32 mouse cellular contexts compared by ENCODE assay signal in the genomic region with DNA sequence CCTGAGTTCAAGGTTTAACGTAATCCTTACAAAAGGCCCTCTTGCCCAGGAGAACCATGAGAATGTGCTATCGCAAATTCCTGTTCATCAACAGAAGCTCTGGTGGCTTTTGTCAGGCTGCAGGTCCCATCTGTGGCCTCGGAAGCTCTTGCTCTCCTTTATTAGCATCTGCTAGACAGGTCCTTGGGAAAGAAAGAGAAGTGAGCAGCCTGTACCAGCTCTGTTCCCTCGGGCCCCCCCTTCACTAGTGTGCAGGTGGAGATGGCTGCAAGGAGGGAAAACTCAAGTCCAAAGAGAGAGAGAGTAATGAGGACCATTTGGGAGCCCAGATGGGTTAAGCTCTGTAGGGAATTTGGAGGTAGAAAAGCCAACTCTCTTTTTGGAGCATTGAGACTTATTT. TPM values are rescaled to one million over a fixed set of nuclear protein-coding genes. Genes with fewer than 3 reads are reported as not detected.
DNase-seq lines count a peak whose midpoint lies in the region; ATAC-seq and TF ChIP-seq lines count a peak whose summit lies in the region.
"Had no signal": no experiment of that assay in that cellular context is flagged by ENCODE, and none has a peak within 500 bp of the region (broad histone marks: within the 10 kb centered on the region; RNA-seq: fewer than 3 reads in every experiment).

No protein-coding gene starts in this region.

- H3K27ac ChIP-seq in cerebellum, adult 2 months (ENCODE audit: insufficient read depth, low read length) = no peak overlapping the region
- no peak overlapping the region for H3K27ac ChIP-seq in kidney, embryonic 16.5 days (ENCODE audit: low read length)
- H3K27ac ChIP-seq: embryonic facial prominence, embryonic 12.5 days; forebrain, embryonic 10.5 days; forebrain, embryonic 13.5 days; heart, embryonic 15.5 days; hindbrain, embryonic 10.5 days; hindbrain, embryonic 13.5 days; hindbrain, postnatal 0 days had no signal

- H3K4me1 ChIP-seq in cerebellum, adult 2 months (ENCODE audit: control insufficient read depth, insufficient read depth, low read length) = no peaks in the 10 kb centered on the region
- no peaks in the 10 kb centered on the region for H3K4me1 ChIP-seq in kidney, embryonic 16.5 days (ENCODE audit: insufficient read depth, low read length)
- H3K4me1 ChIP-seq: embryonic facial prominence, embryonic 12.5 days; heart, embryonic 12.5 days; heart, embryonic 15.5 days; hindbrain, embryonic 10.5 days; hindbrain, embryonic 13.5 days had no signal

- no peaks in the 10 kb centered on the region; the same call in 1 of the 2 replicates for H3K27me3 ChIP-seq in cerebellum, adult 2 months (ENCODE audit: control insufficient read depth, insufficient read depth, low read length)
- 0 out of 2 replicates have a peak, but pooled peaks cover 3% of the 10 kb centered on the region for H3K27me3 ChIP-seq in kidney, embryonic 16.5 days (ENCODE audit: insufficient read depth, low read length)
- H3K27me3 ChIP-seq: embryonic facial prominence, embryonic 12.5 days; heart, embryonic 15.5 days; hindbrain, embryonic 13.5 days had no signal

- no peak overlapping the region for H3K9ac ChIP-seq in kidney, embryonic 16.5 days (replicated peaks; ENCODE audit: low read length)
- H3K9ac ChIP-seq: embryonic facial prominence, embryonic 12.5 days; forebrain, embryonic 13.5 days; heart, embryonic 12.5 days; heart, embryonic 15.5 days; hindbrain, embryonic 13.5 days had no signal

- no peak for ATAC-seq in kidney, embryonic 16.5 days (ENCODE audit: low FRiP score, low TSS enrichment)
- no peak for ATAC-seq in erythroid progenitor cell, adult 5-6 weeks (replicated peaks; ENCODE audit: low FRiP score, poor library complexity, severe bottlenecking)
- ATAC-seq: CD4-positive, CD25-positive, alpha-beta regulatory T cell, adult 4 months; forebrain, embryonic 13.5 days; forebrain, embryonic 16.5 days; hindbrain, postnatal 0 days; inflammation-experienced regulatory T-cells, adult 6 months; intestine, embryonic 16.5 days had no signal

- H3K4me2 ChIP-seq in kidney, embryonic 16.5 days (replicated peaks; ENCODE audit: low read depth, low read length) = no peak overlapping the region
- H3K4me2 ChIP-seq: embryonic facial prominence, embryonic 12.5 days; forebrain, embryonic 13.5 days; heart, embryonic 12.5 days; heart, embryonic 15.5 days; hindbrain, embryonic 13.5 days had no signal

- 72% methylated on average over 4 of the region's 4 CpGs for WGBS in cerebellum, adult 2 months
- WGBS in kidney, embryonic 16.5 days = 74% methylated on average over 4 of the region's 4 CpGs

- H3K9me3 ChIP-seq in kidney, embryonic 16.5 days (ENCODE audit: low read length) = peaks cover 4% of the 10 kb centered on the region; the same call in 1 of the 2 replicates
- H3K9me3 ChIP-seq: embryonic facial prominence, embryonic 12.5 days; forebrain, embryonic 10.5 days; forebrain, embryonic 13.5 days; heart, embryonic 12.5 days; heart, embryonic 15.5 days; hindbrain, embryonic 10.5 days; hindbrain, embryonic 13.5 days had no signal

- peak; percentile 27 for DNase-seq in cerebellum, adult 11-12 months
- no peak for DNase-seq in cerebellum, adult 2 months
- DNase-seq in cerebellum, adult 9-11 months = peak; percentile 25
- no peak for DNase-seq in cerebellum, postnatal 25 days
- DNase-seq in kidney, postnatal 10 days = peak; percentile 7
- peak; percentile 24 for DNase-seq in A20 (ENCODE audit: low read depth, low spot score)
- DNase-seq: adrenal gland, adult 2 months; adrenal gland, postnatal 14 days; cerebellum, postnatal 36 days; gastrocnemius, postnatal 10 days; gastrocnemius, postnatal 36 days; heart, postnatal 10 days; heart, postnatal 36 days; kidney, adult 18-20 months had no signal

- no peak for TF ChIP-seq CTCF in cerebellum, adult 2 months (IDR thresholded peaks at IDR 0.05; ENCODE audit: borderline replicate concordance, insufficient read depth, low read depth, low read length)

- no peak overlapping the region for H3K4me3 ChIP-seq in cerebellum, adult 2 months (replicated peaks; ENCODE audit: insufficient read depth, low read depth, low read length)
- H3K4me3 ChIP-seq in kidney, embryonic 16.5 days (ENCODE audit: low read length) = no peak overlapping the region
- H3K4me3 ChIP-seq: embryonic facial prominence, embryonic 12.5 days; erythroblast, embryonic 14.5 days; forebrain, embryonic 10.5 days; forebrain, embryonic 13.5 days; heart, embryonic 12.5 days; heart, embryonic 15.5 days; hindbrain, embryonic 10.5 days; hindbrain, embryonic 13.5 days had no signal

- TF ChIP-seq POLR2A in cerebellum, adult 2 months (IDR thresholded peaks at IDR 0.05; ENCODE audit: borderline replicate concordance, insufficient read depth, low read length) = no peak

- no peaks in the 10 kb centered on the region for H3K36me3 ChIP-seq in kidney, embryonic 16.5 days (ENCODE audit: insufficient read depth, low read length)
- H3K36me3 ChIP-seq: embryonic facial prominence, embryonic 12.5 days; forebrain, embryonic 10.5 days; heart, embryonic 12.5 days; heart, embryonic 15.5 days; hindbrain, embryonic 10.5 days; hindbrain, embryonic 13.5 days had no signal

RNA-seq across cellular contexts. Expression of a gene that starts 38.7 kb away (rescaled TPM):
- polyA plus RNA-seq in cerebellum, adult 2 months (2012; rRNA removed) = 7.3 and 8.4 TPM in 2 replicates
- polyA plus RNA-seq in kidney, embryonic 16.5 days (2015; fragmentation: Nextera tagmentation; extraction: Ambion mirVana) = 0.19 and 0.45 TPM in 2 replicates
- not detected in 2 replicates for total RNA-seq in erythroid progenitor cell, adult 5-6 weeks (2015; ENCODE audit: low replicate concordance)
- total RNA-seq in erythroid progenitor cell, adult 5-6 weeks (2017; ENCODE audit: low replicate concordance) = not detected in 2 replicates
- total RNA-seq: adrenal gland, postnatal 14 days; granulocyte monocyte progenitor cell, adult 5-6 weeks; MEL had no signal
- polyA plus RNA-seq: C2C12; CD4-positive, CD25-positive, alpha-beta regulatory T cell, adult 4 months; erythroblast, embryonic 14.5 days; inflammation-experienced regulatory T-cells, adult 6 months had no signal

Comparison
In these comparisons a context has a peak if more than half of its experiments do, and no peak if none do; other contexts are left out.
1. DNase-seq: peak in cerebellum, adult 11-12 months (single experiment), cerebellum, adult 9-11 months (single experiment), kidney, postnatal 10 days (single experiment) and A20 (single experiment); none in cerebellum, adult 2 months (0 of 2) and cerebellum, postnatal 25 days (0 of 2).